Mouse (Mus musculus) ES-E14 (cell line): ENCODE data around the gene Chd5. TPM values are rescaled to one million over a fixed set of nuclear protein-coding genes. Genes with fewer than 3 reads are reported as not detected.
A peak's percentile ranks its signal among the peaks of the same experiment; 100 is the strongest.

Experiments
- DNase-seq: peaks from one replicate; pipeline ENCODE4 v3.0.0-alpha.2; 2013; ENCODE audit warnings: low read depth, low spot score
- H3K27ac ChIP-seq: 2 replicates; pipeline ENCODE4 v1.5.1; 2012; ENCODE audit warnings: low read depth, mild to moderate bottlenecking, low read length, moderate library complexity, mixed read lengths; ENCODE audit not compliant: poor library complexity, insufficient read depth, severe bottlenecking
- H3K36me3 ChIP-seq: 2 replicates; pipeline ENCODE4 v1.6.1; 2012; ENCODE audit warnings: mild to moderate bottlenecking, low read length, moderate library complexity, mixed read lengths; ENCODE audit not compliant: control insufficient read depth, poor library complexity, insufficient read depth, severe bottlenecking
- H3K4me1 ChIP-seq, 2 experiments: fragments of 150-350 bp in 1 of 2; sonication (generic) in 1 of 2; 2 replicates each; pipeline ENCODE4 v1.6.1; 2012; ENCODE audit warnings: low read length in 2 of 2, mild to moderate bottlenecking in 1 of 2, mixed read lengths in 1 of 2; ENCODE audit not compliant: control insufficient read depth in 2 of 2, insufficient read depth in 2 of 2, poor library complexity in 1 of 2
- H3K4me3 ChIP-seq, 2 experiments: fragments of 150-350 bp in 1 of 2; sonication (generic) in 1 of 2; 2 replicates each; pipeline ENCODE4 v1.5.1; 2012; ENCODE audit warnings: low read length in 2 of 2, low read depth in 1 of 2, mild to moderate bottlenecking in 1 of 2, mixed read lengths in 1 of 2; ENCODE audit not compliant: insufficient read depth in 1 of 2, poor library complexity in 1 of 2, severe bottlenecking in 1 of 2
- H3K9ac ChIP-seq: 2 replicates; pipeline ENCODE4 v1.6.1; 2012; ENCODE audit warnings: low read depth, mild to moderate bottlenecking, low read length, mixed read lengths; ENCODE audit not compliant: poor library complexity, insufficient read depth, severe bottlenecking
- H3K9me3 ChIP-seq: fragments of 150-350 bp; sonication (generic); 2 replicates; pipeline ENCODE4 v1.6.1; 2012; ENCODE audit warnings: low read depth, mild to moderate bottlenecking, low read length; ENCODE audit not compliant: control insufficient read depth, insufficient read depth
- CHD2 ChIP-seq: IDR thresholded peaks from 2 replicates; pipeline ENCODE4 v1.6.1; 2014; ENCODE audit warnings: mild to moderate bottlenecking, low read depth, low read length, inconsistent platforms
- HCFC1 ChIP-seq: IDR thresholded peaks from 2 replicates; pipeline ENCODE4 v1.6.1; 2012; ENCODE audit warnings: low read length, inconsistent platforms, borderline replicate concordance; ENCODE audit not compliant: insufficient read depth
- MAFK ChIP-seq: IDR thresholded peaks from 2 replicates; pipeline ENCODE4 v1.6.1; 2014; ENCODE audit warnings: mild to moderate bottlenecking, low read depth, low read length, inconsistent platforms; ENCODE audit not compliant: insufficient read depth
- ZC3H11A ChIP-seq: IDR thresholded peaks from 2 replicates; pipeline ENCODE4 v1.6.1; 2012; ENCODE audit warnings: low read depth, mild to moderate bottlenecking, inconsistent platforms, low read length, borderline replicate concordance
- ZNF384 ChIP-seq: IDR thresholded peaks from 2 replicates; pipeline ENCODE4 v1.6.1; 2012; ENCODE audit warnings: low read depth, low read length, inconsistent platforms
- in situ Hi-C, 2 experiments: fragments of 600-800 bp; cut with MboI; formaldehyde crosslinking; loops; one replicate each; pipeline ENCODE4 v1.15.1; 2025; ENCODE audit warnings: low sequenced_read_pairs in 2 of 2, inconsistent platforms in 1 of 2; ENCODE audit not compliant: unreplicated experiment in 2 of 2
- total RNA-seq: library from RNA; depleted of rRNA; stranded (reverse); fragments of 300-350 nt; gene quantifications from 2 replicates; pipeline ENCODE4 v1.2.3, GENCODE M21; 2012

Chd5 gene
- total RNA-seq, 1 experiment: 3.1 TPM

- H3K4me1 ChIP-seq: peaks cover 2 to 23% of the 10 kb centered on the region in 2 experiments; a peak in 3 of 4 replicates
- peak overlapping the region; percentile 50 for H3K9ac ChIP-seq
- peaks cover 4% of the 10 kb centered on the region; the same call in 1 of the 2 replicates for H3K36me3 ChIP-seq
- in situ Hi-C loops: no loop called here
- H3K9me3 ChIP-seq: no peaks in the 10 kb centered on the region
- TF ChIP-seq MAFK (no peak), HCFC1 (no peak), ZC3H11A (no peak), CHD2 (no peak), ZNF384 (no peak)
- no peak for DNase-seq
- no peak overlapping the region for H3K27ac ChIP-seq
- H3K4me3 ChIP-seq: peak overlapping the region; percentile 49 to 60
These were observed 25.2 kb upstream of the Chd5 start for GRCm38 (mm10) chr4:152313211-152313632.

GRCm38 (mm10) chr4:152313934-152314333 is 24.5 kb upstream of the Chd5 start:
- H3K4me3 ChIP-seq: no peak overlapping the region
- no peak overlapping the region for H3K9ac ChIP-seq
- H3K36me3 ChIP-seq: peaks cover 4% of the 10 kb centered on the region; the same call in 1 of the 2 replicates
- H3K4me1 ChIP-seq: peaks cover 2 to 26% of the 10 kb centered on the region in 2 experiments; a peak in 3 of 4 replicates
- no peak overlapping the region for H3K27ac ChIP-seq
- in situ Hi-C loops: no loop called here
- DNase-seq: no peak
- no peaks in the 10 kb centered on the region for H3K9me3 ChIP-seq
- TF ChIP-seq HCFC1: no peak
- no peak for TF ChIP-seq CHD2
- TF ChIP-seq MAFK: no peak
- TF ChIP-seq ZC3H11A: no peak

GRCm38 (mm10) chr4:152315498-152316213 is 22.8 kb upstream of the Chd5 start:
- peaks cover 2 to 26% of the 10 kb centered on the region in 2 experiments; a peak in 3 of 4 replicates for H3K4me1 ChIP-seq
- no peak for DNase-seq
- peak overlapping the region; percentile 0 for H3K9ac ChIP-seq
- H3K36me3 ChIP-seq: peaks cover 4% of the 10 kb centered on the region; the same call in 1 of the 2 replicates
- TF ChIP-seq ZNF384 (no peak), HCFC1 (no peak), CHD2 (no peak), MAFK (no peak), ZC3H11A (no peak)
- peak overlapping the region; percentile 57 to 63 for H3K4me3 ChIP-seq
- no peak overlapping the region for H3K27ac ChIP-seq
- H3K9me3 ChIP-seq: no peaks in the 10 kb centered on the region
- in situ Hi-C loops: no loop called here

- H3K4me3 ChIP-seq: no peak overlapping the region
- peaks cover 2 to 24% of the 10 kb centered on the region in 2 experiments; a peak in 3 of 4 replicates for H3K4me1 ChIP-seq
- TF ChIP-seq ZC3H11A (no peak), CHD2 (no peak), ZNF384 (no peak), MAFK (no peak), HCFC1 (no peak)
- in situ Hi-C loops: no loop called here
- no peaks in the 10 kb centered on the region for H3K36me3 ChIP-seq
- no peaks in the 10 kb centered on the region for H3K9me3 ChIP-seq
- no peak overlapping the region for H3K27ac ChIP-seq
- H3K9ac ChIP-seq: no peak overlapping the region
- DNase-seq: no peak
These were observed 20.8 kb upstream of the Chd5 start for GRCm38 (mm10) chr4:152317631-152318033.
